Mouse (Mus musculus): ENCODE data around the gene Zbtb8a.
"Not testable (repeated sequence)": the region's sequence is repeated elsewhere in the genome, so short reads cannot be mapped to it uniquely, and the experiment has no call there.

Gene Zbtb8a

DNA sequence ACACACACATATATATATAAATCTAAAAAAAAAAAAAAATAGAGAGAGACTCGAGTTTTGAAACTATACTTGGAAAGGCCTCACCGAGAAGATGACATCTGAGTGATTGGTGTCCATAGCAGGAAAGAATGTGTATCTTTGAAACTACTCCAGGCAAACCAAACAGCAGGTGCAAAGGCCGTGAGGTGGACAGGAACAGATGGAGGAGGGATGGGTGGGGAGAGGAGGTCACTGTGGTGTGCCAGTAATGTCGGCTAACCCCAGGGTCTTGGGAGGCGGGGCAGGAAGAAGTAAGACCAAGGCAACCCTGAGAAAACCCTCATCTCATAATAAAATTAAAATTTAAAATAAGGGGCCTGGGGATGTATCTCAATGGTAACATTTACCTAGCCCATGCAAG lies 2.1 kb downstream of the Zbtb8a start:
- peak; percentile 37 for DNase-seq

DNA sequence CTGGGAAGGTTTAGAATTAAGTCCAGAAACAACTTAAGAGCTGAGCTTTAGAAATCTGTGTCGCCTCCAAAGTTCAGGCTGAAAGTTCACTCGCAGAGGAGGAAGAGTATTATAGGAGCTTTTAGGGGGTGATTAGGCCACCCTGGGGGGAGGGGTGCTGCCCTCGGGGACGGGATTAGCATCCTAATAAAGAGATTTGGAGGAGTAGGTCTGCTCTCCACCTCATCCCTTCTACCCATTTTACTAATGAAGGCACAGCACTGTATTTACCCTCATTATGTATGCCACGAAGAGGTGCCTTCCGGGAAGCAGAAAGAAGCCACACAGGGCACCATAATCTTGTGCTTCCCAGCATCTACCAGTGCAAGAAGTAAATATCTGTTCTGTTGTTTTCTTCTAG lies 2.9 kb downstream of the Zbtb8a start:
- no peak for DNase-seq

DNA sequence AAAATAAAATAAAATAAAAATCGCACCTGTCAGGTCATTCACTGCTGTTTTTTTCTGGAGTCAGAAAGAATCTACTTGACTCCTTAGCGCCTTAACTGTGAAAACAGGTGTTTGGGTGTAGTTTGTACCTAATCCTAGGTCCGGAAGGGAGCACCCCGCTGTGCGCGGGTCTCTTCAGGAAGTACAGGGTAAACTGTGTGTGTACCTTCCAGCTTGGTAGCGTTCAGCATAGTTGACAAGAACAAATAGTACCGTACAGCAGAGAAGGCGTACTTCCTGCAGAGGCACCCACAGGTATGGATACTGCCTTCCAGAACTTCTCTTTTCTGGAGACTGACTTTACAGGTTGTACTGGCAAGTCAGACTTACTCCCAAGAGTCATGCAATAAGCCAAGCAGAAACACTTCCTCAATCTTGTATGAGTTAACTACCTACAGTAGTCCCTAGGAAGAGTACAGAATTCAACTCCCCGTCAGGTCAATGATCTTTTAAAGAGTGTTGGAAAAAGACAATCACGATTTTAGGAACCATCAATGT lies 3.6 kb downstream of the Zbtb8a start:
- DNase-seq = no peak

DNA sequence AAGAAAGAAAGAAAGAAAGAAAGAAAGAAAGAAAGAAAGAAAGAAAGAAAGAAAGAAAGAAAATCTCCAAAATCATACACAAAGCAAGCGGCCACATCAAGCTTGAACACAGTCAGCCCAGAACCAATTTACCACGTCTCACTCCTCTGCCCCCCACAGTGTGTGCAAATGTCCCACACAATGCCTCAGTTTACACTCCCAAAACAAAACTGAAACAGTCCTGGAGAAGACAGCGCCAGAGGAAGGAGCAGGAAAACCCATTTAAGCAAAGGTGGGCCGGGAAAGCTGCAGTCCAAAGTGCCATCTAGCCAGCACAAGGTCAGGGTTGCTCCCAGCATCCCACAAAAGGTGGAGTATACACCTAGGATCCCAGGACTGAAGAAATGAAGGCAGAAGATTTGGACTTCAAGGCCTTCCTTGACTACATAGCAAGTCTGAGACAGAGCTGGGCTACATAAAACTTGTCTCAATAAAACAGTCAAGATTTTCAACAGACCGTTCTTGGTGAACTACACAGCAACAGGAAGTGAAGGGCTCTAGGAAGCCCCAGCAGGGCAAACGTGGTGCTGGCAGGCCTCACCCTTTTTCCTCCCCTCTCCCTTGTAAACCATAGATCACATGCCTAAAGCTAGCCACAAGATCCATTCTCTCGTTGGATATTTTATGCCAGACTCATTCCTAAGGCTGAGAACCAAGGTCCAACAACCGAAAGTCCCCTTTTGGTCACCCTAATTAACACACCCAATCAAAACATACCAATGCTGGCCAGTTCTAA lies 4.5 kb downstream of the Zbtb8a start:
- no peak for DNase-seq

DNA sequence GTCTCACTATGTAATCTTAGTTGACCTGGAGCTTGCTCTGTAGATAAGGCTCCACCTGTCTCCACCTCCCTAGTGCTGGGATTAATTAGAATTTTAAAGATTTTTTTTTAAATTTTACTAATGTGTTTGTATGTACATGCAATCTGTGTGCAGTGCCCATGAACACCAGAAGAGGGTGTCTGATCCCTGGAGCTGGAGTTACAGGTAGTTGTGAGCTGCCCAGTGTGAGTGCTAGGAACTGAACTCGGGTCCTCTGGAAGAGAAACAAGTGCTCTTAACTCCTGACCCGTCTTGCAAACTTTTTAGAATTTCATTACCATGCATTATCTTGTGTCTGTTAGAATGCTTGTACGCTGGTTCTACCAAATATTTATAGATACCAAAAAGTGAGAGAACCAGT lies 6.5 kb downstream of the Zbtb8a start:
- no peak for DNase-seq

DNA sequence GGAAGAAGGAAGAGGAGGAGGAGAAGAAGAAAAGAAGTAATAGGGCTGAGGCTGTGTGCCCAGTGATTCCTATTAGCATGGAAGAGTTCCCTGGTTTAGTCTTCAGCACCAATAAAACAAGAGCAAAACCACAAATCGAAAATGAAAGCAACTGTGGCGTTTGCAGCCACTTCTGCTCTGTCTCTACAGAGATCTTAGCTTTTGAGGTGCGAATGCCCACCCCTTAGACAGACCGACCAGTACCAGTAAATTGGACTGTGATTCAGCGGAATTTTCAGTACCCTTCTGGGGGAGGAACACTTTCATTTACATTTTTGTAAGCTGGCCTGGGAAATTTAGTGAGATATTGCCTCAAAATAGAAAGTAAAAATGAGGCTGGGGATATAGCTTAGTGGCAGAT lies 12.7 kb downstream of the Zbtb8a start:
- DNase-seq = no peak

DNA sequence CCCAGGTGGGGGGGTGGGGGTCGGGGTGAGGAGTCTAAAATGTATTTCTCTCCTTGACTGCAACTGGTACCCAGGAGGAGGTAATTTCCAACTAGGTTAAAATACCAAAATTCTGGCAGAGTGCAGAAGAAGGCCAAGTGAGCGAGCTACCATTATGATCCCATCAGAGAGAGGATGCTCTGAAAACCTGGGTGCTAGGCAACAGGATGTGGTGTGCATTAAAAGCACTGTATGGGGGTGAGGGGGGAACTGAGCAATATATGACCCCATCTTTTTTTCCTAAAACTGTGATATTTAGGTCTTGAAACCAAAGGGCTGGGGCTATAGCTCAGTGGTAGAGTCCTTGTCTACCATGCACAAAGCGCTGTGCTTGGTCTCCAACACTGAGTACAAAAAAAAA lies 13.5 kb downstream of the Zbtb8a start:
- DNase-seq = no peak

DNA sequence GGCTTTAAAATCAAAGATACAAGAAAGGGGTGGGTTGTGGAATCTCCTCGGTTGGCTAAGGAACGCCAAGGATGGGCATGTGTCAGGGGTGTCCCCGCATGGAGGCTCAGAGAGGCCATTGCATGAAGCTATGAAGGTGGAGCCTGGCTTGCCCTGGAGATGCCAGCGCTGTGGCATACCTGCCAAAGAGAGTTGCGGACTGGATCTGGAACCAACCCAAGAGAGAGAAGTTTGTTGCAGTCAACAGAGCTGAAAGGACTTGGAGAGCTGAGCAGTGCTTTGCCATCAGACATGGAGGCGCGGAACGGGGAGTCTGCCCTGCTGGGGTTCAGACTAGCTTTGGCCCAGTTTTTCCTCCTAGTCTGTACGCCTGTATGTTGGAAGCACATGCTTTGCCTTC lies 14.5 kb downstream of the Zbtb8a start:
- no peak for DNase-seq

DNA sequence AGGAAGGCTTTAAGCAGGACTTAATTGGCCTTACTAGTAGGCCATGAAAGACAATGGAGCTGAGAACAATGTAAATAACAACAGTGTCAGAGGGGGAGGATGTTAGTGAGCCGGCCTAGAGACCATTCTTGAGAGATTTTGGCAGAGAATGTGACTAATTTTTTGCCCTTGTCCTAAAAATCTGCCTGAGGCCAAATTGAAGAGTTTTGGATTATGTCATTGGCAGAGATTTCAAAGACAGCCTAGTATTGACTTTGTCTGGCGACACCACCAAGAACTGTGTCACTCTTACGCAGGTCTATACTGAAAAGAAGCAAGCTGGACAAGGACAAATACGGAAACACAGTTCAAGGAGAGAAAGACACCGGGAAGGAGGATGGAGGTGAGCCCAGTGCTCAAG lies 15.1 kb downstream of the Zbtb8a start:
- DNase-seq = no peak

DNA sequence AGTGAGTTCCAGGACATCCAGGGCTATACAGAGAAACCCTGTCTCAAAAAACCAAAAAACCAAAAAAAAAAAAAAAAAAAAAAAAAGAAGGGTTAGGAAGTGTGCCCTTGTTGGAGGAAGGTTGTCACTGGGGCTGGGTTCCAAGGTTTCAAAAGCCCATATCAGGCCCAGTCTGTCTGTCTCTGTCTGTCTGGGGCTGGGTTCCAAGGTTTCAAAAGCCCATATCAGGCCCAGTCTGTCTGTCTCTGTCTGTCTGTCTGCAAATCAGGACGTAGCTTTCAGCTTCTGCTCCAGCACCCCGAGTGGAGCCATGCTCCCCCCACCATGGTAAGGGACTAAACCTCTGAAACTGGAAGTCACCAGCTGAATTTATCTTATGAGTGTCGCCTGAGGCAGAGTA lies 15.7 kb downstream of the Zbtb8a start:
- DNase-seq = not testable (repeated sequence)

DNA sequence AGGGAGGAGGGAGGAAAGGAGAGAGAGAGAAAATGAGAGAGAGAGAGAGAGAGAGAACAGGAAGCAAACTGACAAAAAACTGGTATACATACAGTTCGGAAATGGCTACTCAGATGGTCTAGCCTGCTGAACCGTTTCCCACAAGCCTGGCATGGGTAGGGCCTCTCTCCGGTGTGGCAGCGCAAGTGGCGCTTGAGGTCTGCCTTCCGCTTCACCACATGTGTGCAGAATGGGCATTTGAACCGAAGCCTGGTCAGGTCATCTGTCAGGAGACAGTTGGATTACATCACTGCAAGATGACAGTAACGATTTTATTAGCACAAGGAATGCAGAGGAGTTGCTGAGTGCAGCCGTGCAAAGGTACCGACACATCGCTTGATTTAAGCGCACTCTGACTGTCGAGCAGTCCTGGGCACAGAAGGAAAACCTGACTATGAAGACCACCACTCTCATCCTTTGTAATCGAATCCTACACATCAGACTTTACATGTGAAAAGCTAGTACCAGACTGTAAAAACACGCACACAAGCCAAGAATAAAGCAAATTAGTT lies 20.2 kb downstream of the Zbtb8a start:
- DNase-seq = no peak

DNA sequence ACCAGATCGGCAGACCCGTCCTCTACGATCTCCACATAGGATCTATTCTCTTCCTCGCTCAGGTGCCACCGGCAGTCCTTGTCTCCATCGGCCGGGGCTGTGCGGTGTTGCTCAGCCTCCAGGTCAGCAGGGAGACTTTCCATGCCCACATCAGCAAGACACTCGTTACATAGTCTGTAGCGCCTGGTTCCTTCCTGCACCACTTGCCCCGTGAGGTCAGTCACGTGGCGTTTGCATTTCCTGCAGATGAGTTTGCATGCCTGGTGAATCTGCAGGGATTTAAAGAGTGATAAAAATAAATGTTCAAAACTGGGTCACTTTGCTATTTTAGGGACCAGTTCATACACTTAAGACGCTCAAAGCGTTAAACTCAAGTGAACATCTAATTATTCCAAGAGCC lies 23.7 kb downstream of the Zbtb8a start:
- no peak for DNase-seq

DNA sequence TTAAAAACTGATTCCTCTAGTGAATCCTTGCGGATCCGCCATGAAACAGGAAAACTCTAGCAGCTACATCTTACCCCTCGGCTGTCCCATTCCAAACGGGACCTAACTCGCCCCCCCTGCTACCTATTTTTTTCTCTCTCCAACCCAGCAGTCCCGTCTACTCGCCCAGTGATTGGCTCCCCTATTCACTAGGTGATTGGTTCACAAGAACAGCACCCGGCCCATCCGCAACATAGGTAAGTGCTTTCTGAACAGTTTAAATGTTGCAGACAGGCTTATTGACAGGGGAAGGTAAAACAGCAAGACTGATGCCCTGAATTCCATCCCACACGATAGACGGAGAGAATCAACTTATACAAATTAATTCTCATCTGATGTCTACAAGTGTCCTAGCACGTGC lies 24.7 kb downstream of the Zbtb8a start:
- no peak for DNase-seq

DNA sequence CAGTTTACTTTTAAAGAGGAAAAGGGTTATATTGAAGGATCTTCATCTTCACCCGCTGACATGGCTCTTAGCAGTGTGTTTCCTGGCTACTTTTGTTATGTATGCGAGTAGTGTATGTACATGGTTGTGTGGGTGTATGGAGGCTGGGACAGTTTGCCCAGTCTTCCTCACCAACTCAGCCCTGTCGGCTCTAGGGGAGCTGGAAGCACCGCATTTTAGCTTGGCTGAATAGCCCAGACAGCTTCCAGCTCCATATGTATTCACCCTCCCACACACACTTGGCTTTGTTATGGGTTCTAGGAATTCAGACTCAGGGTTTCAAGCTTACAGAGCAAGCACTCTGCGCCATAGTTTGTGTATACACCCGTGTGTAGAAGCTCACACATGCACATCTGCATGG lies 26.8 kb downstream of the Zbtb8a start:
- no peak for DNase-seq

DNA sequence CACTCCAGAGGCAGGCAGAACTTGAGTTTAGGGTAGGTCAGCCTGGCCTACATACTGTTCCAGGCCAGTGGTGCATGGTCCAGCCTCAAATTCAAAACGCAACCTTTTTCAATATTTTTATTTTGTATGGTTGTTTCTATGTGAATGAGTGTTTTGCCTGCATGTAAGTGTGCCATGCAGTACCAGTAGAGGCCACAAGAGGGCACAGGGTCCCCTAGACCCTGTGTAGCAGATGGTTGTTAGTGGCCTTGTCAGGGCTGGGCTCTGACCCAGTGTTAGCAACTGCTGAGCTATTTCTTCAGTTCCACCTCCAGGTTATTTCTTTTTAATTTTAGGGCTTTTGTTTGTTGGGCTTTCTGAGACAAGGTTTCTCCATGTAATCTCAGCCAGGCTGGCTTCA lies 27.3 kb downstream of the Zbtb8a start:
- DNase-seq = peak; percentile 84

DNA sequence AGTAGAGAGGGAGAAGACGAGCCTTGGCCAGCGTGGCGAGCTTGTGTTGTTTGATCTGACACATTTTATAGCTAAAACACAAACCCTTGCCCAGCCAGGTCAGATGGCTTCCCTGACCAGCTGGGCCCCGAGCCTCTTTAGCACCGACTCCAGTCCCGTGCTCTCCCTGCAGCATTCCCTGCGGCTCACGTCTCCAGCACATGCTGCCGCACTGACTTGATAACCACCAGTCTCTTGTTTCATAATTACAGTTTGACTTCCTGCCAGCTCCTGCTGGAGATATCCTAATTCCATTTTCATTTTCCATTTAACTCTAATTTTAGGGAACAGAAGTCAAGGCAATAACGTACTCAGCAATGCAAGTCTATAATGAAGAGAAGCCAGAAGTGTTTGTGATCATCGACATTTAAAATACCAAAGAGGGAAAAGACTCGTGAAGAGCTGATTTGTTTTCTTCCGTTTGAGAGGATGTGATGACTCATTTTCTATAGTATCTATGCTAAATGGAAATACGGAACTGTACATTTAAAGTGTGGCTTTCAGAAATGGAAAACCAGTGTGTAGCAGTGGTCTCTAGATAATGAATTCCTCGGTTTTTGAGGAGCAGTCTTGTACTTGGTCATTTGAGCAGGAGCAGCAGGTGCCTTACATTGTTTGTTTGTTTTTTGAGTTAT lies 31.3 kb downstream of the Zbtb8a start:
- no peak for DNase-seq

DNA sequence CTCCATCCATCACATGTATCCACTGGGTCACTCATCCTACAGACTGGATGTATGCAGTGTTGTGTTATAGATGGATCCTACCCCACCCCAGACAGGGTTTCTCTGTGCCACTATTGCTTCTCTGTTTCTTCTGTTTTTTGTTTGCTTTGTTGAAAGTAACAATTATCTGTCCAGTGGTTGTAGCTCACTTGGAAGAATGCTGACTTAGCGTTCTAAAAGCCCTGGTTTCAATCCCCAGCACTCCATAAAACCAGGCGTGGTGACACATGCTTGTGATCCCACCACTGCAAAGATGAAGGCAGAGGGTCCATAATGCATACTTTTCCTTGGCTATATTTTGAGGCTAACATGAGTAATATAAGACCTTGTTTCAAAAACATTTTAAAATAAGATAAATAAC lies 35.2 kb downstream of the Zbtb8a start:
- DNase-seq = no peak

DNA sequence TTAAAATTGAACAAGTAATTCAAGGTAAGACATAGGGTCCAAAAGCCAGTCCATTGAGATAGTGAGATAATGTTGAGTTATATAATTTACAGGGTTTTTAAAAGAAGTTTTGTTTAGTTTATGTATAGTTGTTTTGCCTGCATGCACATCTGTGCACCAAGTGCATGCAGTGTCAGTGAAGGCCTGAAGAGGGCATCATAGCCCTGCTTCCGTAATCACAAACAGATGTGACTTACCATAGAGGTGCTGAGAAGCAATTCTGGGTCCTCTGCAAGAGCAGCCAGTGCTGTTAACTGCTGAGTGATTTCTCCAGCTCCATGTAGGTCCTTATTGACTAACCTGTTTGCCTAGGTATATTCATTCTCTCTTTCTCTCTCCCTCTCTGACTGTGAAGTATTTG lies 36.0 kb downstream of the Zbtb8a start:
- no peak for DNase-seq

DNA sequence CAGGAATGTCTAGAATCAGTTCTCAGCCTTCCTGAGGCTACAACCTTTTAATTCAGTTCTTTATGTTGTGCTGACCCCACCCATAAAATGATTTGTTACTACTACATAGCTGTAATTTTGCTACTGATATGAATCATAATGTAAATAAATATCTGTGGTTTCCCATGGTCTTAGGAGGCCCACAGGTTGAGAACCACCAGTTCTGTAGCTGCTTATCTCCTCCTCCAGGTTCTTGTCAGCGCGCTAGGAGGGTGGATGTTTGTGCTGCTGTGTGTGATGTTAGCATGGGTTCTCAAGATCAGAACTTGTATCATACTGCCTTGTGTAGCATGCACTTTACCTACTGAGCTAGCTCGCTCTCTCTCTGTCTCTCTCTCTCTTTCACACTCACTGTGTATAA lies 38.2 kb downstream of the Zbtb8a start:
- DNase-seq = no peak

DNA sequence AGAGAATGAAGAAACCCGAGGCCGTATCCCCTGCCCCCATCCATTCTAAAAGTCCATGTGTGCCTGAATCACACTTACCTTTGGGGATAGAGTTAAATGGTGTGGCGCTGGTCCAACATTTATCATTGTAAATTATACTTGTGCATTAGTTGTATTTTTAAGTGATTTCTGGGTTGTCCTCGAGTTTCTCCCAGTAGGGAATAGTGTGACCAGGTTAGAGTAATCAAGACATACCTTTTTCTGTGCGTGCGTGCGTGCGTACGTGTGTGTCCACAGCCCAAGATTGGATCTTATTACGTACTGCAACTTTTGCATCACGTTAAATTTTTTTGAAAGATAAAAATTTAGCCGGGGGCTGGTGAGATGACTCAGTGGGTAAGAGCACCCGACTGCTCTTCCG lies 41.6 kb downstream of the Zbtb8a start:
- DNase-seq = peak; percentile 74

DNA sequence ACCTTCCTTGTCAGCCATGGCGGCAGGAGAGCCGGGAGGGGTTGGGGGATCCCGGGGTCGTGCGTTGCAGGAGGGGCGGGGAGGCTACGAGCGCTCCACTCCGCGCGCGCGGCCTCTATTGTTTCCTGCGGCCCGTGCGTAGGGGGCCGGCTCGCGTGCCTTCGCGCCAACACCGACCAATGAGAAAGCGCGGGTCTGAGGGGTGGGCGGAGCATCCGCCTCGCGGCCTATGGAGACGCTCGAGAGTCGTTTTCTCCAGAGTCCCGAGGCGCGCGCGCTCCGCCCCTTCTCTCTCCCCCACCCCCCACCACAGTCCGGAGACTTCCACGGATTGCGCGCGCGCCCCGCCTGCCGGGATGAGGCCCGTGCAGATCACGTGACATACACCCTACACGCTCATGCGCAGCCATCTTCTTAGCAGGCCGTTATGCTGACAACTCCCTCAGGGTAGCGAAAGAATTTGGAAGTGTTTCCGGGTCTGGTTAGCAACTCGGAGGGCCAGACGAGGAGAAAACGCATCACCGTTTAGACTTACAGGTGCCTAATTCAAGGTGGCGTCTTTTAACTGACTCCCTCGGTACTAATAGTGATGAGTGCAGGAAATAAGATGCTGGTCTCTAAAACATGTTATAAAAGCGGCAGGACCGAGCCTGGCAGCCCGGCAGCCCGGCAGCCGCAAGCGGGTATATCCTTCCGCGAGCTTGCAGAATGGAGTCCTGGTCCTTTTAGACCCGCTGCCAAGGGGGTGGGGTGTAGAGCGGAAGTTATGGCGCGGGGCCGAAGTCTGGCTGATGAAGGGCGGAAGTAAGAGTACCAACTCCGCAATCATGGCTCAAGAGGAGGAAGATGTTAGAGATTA lies 42.5 kb downstream of the Zbtb8a start, which contains the start of the genes Rbbp4 and Zbtb8os:
Rbbp4 (minus strand) TSS at position 155 of the 859 bp plus-strand sequence.
Zbtb8os (plus strand) TSS at position 480 of the 859 bp plus-strand sequence.
- DNase-seq = peak; percentile 98

DNA sequence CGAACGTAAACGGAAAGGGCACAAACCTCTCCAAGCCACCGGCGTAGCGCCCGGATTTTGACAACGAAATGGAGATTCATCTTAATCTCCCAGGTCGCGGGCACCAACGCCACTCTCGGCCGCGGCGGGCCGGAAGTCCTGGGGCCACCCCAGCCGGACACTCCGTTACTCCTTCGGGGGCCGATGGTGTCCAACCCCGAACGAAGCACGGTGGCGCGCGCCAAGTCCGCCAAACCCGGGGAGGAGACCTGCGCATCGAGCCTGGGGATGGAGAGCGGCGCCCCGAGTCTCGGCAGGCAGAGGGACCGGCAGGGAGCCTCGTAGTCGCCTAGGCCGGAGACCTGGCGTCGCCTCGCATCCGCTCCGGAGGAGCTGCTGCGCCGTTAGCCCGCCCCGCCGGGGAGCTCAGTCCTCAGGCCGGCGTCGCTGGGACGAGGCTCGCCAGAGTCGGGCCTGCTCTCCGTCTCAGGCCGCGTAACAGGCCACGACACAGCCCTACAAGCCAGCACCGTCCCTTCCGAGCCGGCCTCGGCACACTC lies 43.2 kb downstream of the Zbtb8a start:
- no peak for DNase-seq

DNA sequence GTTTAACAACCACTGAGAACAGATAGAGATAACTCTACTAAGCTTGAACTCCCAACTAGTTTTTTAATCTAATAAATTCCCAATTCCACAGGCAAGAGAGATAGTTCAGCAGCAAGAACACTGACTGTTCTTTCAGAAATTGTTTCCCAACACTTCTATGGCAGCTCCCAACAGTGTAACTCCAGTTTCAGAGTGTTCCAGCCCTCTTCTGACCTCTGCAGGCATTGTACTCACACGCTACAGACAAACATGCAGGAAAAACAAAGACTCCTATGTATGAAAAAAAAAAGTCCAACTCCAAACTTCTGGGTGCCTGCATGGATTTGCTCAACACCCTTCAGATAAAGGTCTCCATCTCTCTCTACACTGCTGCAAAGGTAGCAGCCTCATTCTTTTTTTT lies 45.1 kb downstream of the Zbtb8a start:
- no peak for DNase-seq

Measured in cerebellum, adult 9-10 months (tissue).